Mouse (Mus musculus): ENCODE results near the gene Herpud2. TPM values are rescaled to one million over a fixed set of nuclear protein-coding genes. Genes with fewer than 3 reads are reported as not detected.
"Not testable (repeated sequence)": the region's sequence is repeated elsewhere in the genome, so short reads cannot be mapped to it uniquely, and the experiment has no call there.

Herpud2 gene
- polyA plus RNA-seq, 1 experiment from 2014 or later, result 30.4 TPM

DNA sequence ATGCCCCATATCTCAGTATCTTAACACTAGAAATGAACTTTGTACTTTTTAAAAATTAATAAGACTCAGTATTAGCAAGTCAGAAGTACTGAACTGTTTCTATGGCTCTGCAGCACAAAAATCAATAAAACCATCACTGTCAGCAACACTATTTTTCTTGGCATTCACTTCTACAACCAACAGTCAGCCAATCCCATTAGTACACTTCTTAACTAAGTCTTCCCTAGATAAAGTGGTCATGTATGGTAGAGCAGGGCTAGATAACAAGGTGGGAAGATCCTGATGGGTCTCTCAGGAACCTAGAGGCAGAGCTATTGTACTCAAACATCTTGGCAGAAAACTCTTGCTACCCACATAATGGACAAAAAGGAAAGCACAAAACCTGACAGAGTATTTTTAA is 7.7 kb downstream of the Herpud2 start:
- Histone ChIP-seq H3K9me3 (no peaks in the 10 kb centered on the region), H3K4me3 (no peak overlapping the region), H3K4me2 (no peak overlapping the region), H3K36me3 (0 out of 2 replicates have a peak, but pooled peaks cover 6% of the 10 kb centered on the region), H3K27me3 (no peaks in the 10 kb centered on the region), H3K27ac (no peak overlapping the region), H3K4me1 (peaks cover 7% of the 10 kb centered on the region), H3K9ac (no peak overlapping the region)
- ATAC-seq (ENCODE audit: insufficient number of reproducible peaks, insufficient read depth, low FRiP score, low TSS enrichment, low read depth), result no peak

DNA sequence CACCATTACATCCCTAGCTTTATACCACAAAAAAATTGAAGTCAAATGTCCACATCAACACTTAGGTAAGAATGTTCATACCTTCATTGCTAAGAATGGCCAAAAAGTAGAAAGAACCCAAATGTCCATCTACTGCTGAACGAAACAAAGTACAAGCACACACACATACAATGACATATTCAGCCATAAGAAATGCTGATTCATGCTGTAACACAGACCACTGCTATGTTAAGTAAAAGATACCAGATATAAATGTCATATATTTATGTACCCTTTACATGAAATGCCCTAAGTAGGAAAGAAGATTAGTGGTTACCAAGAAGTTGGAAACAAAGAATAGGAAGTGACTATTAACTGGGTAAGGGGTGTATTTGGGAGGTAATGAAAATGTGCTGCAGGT is 8.6 kb downstream of the Herpud2 start:
- H3K4me1 ChIP-seq, result no peaks in the 10 kb centered on the region
- no peaks in the 10 kb centered on the region for H3K27me3 ChIP-seq
- H3K4me3 ChIP-seq, result no peak overlapping the region
- no peaks in the 10 kb centered on the region for H3K9me3 ChIP-seq
- H3K4me2 ChIP-seq, result no peak overlapping the region
- 98% methylated on average over 1 of the region's 1 CpGs for WGBS
- no peak overlapping the region for H3K9ac ChIP-seq
- ATAC-seq (ENCODE audit: insufficient number of reproducible peaks, insufficient read depth, low FRiP score, low TSS enrichment, low read depth), result no peak
- H3K27ac ChIP-seq, result no peak overlapping the region
- H3K36me3 ChIP-seq, result 0 out of 2 replicates have a peak, but pooled peaks cover 6% of the 10 kb centered on the region

DNA sequence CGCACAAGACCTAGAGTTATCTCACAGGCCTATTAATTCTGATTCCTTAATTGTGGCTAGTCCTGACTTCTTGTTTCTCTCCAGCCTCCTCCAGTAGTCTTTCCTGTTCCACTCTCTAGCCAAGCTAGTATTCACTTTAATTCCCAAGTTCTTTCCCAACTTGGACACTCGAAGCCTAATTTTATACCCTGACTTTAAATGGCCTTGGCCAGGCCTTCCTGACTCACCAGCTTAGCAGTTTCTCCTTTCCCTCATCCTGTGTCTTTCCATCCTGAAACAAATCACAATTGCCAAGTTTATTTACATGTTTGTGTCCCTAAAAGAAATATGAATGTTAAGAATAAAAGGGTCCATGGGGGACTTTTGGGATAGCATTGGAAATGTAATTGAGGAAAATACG is 9.6 kb downstream of the Herpud2 start:
- H3K36me3 ChIP-seq, result 0 out of 2 replicates have a peak, but pooled peaks cover 3% of the 10 kb centered on the region
- ATAC-seq (ENCODE audit: insufficient number of reproducible peaks, insufficient read depth, low FRiP score, low TSS enrichment, low read depth), result no peak
- H3K27ac ChIP-seq, result no peak overlapping the region
- no peak overlapping the region for H3K4me2 ChIP-seq
- no peaks in the 10 kb centered on the region for H3K4me1 ChIP-seq
- 91% methylated on average over 3 of the region's 3 CpGs for WGBS
- no peak overlapping the region for H3K4me3 ChIP-seq
- no peaks in the 10 kb centered on the region for H3K27me3 ChIP-seq
- no peaks in the 10 kb centered on the region for H3K9me3 ChIP-seq
- no peak overlapping the region for H3K9ac ChIP-seq

DNA sequence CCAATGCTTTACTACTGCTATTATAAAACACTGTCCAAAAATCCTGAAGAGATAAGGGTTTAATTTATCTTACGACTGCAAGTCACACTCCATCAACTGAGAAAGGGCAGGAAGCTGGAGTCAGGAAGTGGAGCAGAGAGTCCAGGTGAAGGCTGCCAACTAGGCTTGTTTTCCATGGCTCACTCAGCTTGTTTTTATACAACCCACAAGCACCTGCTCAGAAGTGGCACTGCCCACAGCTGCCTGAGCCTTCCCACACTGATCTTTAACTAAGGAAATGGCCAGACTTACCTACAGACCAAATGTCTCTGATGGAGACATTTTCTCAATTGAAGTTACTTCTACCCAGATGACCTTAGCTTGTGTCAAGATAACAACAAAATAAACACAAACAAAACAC is 11.3 kb downstream of the Herpud2 start:
- no peaks in the 10 kb centered on the region for H3K27me3 ChIP-seq
- H3K36me3 ChIP-seq, result 0 out of 2 replicates have a peak, but pooled peaks cover 3% of the 10 kb centered on the region
- no peak overlapping the region for H3K9ac ChIP-seq
- no peaks in the 10 kb centered on the region for H3K9me3 ChIP-seq
- 74% methylated on average over 1 of the region's 1 CpGs for WGBS
- H3K27ac ChIP-seq, result no peak overlapping the region
- H3K4me3 ChIP-seq, result no peak overlapping the region
- ATAC-seq (ENCODE audit: insufficient number of reproducible peaks, insufficient read depth, low FRiP score, low TSS enrichment, low read depth), result no peak
- H3K4me2 ChIP-seq, result no peak overlapping the region
- H3K4me1 ChIP-seq, result no peaks in the 10 kb centered on the region

DNA sequence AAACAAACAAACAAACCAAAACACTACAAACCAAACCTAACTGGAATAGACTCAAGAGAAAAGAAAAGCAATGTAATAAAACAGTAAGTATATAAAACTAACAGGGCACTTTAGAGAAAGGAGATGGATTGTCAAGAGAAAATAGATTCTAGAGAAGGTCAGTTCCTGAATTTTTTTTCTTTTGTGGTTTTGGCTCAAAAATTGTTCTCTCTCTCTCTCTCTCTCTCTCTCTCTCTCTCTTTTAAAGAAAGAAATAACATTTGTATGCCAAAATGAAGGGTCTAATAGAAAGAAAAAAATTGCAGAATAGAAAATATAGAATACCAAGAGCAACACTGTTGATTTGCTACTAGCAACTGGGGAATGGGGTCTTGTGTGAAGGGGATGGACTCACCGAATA is 12.7 kb downstream of the Herpud2 start:
- H3K4me2 ChIP-seq, result no peak overlapping the region
- H3K4me3 ChIP-seq, result no peak overlapping the region
- H3K9me3 ChIP-seq, result no peaks in the 10 kb centered on the region
- no peak overlapping the region for H3K9ac ChIP-seq
- 94% methylated on average over 1 of the region's 1 CpGs for WGBS
- ATAC-seq (ENCODE audit: insufficient number of reproducible peaks, insufficient read depth, low FRiP score, low TSS enrichment, low read depth), result no peak
- no peak overlapping the region for H3K27ac ChIP-seq
- no peaks in the 10 kb centered on the region for H3K4me1 ChIP-seq
- no peaks in the 10 kb centered on the region for H3K27me3 ChIP-seq
- H3K36me3 ChIP-seq, result no peaks in the 10 kb centered on the region

DNA sequence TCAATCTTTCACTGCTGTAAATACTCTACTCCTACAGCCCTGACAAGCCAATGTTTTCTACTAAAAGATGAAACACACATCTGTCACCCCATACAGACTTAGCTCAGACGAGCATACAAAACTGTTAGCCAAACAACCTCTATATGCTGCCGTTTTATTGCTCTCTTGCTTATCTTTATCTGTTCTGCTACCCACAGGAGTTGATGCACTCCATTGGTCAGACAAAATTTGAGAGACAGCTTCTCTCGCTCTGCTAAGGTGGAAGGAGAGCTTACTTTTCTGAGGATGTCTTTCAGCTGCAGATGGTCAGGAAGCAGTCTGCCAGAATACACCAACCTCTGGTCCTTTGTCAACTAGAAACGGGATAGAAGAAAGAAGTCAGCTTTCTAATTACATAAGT is 18.7 kb downstream of the Herpud2 start:
- ATAC-seq (ENCODE audit: insufficient number of reproducible peaks, insufficient read depth, low FRiP score, low TSS enrichment, low read depth), result no peak
- Histone ChIP-seq H3K36me3 (peaks cover 6% of the 10 kb centered on the region; the same call in 1 of the 2 replicates), H3K4me3 (no peak overlapping the region), H3K9ac (no peak overlapping the region), H3K27ac (no peak overlapping the region), H3K9me3 (no peaks in the 10 kb centered on the region), H3K27me3 (no peaks in the 10 kb centered on the region), H3K4me2 (no peak overlapping the region), H3K4me1 (no peaks in the 10 kb centered on the region)
- WGBS, result 79% methylated on average over 4 of the region's 4 CpGs

DNA sequence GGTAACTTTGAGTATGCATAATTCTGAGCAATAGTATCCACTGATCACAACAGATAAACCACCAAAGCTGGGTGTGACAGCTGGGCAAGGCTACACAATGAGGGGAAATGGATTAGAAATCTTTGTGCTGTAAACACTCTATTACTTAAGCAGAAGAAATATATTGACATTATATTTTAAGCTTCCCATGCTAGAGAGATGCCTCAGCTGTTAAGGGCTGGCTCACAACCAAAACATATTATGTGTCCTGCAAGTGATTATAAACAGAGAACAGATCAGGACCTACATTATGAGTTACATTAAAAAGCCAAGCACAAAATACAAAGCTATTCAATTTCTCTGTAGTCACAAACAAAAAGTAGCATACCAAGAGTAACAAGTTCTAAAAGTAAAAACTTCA is 19.4 kb downstream of the Herpud2 start:
- ATAC-seq (ENCODE audit: insufficient number of reproducible peaks, insufficient read depth, low FRiP score, low TSS enrichment, low read depth), result no peak
- Histone ChIP-seq H3K27me3 (no peaks in the 10 kb centered on the region), H3K4me1 (no peaks in the 10 kb centered on the region), H3K9ac (no peak overlapping the region), H3K4me3 (no peak overlapping the region), H3K4me2 (no peak overlapping the region), H3K9me3 (no peaks in the 10 kb centered on the region), H3K27ac (no peak overlapping the region), H3K36me3 (peaks cover 6% of the 10 kb centered on the region; the same call in 1 of the 2 replicates)

DNA sequence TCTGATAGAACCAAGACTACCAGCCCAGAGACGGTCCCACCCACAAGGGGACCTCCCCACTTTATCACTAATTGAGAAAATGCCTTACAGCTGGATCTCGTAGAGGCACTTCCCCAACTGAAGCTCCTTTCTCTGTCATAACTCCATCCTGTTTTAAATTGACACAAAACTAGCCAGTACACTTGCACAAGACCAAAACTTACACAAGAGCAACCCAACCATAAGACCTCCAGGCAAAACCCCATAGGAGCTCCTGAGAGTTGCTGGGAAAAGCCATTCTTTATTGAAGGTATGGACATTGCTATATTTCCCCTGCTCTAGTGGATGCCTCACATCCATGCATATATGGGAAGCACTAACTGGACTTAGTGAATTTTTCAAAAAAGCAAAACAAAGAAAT is 27.6 kb downstream of the Herpud2 start:
- WGBS, result 51% methylated on average over 2 of the region's 2 CpGs
- Histone ChIP-seq H3K9me3 (no peaks in the 10 kb centered on the region), H3K9ac (no peak overlapping the region), H3K4me2 (no peak overlapping the region), H3K4me3 (no peak overlapping the region), H3K27me3 (no peaks in the 10 kb centered on the region), H3K4me1 (no peaks in the 10 kb centered on the region), H3K36me3 (peaks cover 35% of the 10 kb centered on the region), H3K27ac (no peak overlapping the region)
- no peak for ATAC-seq (ENCODE audit: insufficient number of reproducible peaks, insufficient read depth, low FRiP score, low TSS enrichment, low read depth)

DNA sequence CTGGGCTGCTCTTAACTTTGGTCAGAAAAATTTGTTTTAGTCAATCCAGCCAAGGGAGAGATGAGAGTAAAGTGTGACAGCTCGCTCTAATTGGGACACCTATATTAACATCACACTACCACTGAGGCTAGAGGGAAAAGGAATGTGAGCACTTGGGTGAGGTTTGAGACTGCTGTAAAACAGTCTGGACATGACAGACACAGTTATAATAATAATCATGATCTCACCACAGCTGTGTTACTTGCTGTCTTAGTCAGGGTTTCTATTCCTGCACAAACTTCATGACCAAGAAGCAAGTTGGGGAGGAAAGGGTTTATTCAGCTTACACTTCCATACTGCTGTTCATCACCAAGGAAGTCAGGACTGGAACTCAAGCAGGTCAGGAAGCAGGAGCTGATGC is 28.0 kb downstream of the Herpud2 start:
- H3K4me1 ChIP-seq; H3K27me3 ChIP-seq; H3K4me3 ChIP-seq; H3K9me3 ChIP-seq; ATAC-seq (ENCODE audit: insufficient number of reproducible peaks, insufficient read depth, low FRiP score, low TSS enrichment, low read depth); H3K4me2 ChIP-seq; H3K9ac ChIP-seq; H3K27ac ChIP-seq: not testable (repeated sequence)
- peaks cover 36% of the 10 kb centered on the region for H3K36me3 ChIP-seq
- WGBS, result 91% methylated on average over 1 of the region's 1 CpGs

DNA sequence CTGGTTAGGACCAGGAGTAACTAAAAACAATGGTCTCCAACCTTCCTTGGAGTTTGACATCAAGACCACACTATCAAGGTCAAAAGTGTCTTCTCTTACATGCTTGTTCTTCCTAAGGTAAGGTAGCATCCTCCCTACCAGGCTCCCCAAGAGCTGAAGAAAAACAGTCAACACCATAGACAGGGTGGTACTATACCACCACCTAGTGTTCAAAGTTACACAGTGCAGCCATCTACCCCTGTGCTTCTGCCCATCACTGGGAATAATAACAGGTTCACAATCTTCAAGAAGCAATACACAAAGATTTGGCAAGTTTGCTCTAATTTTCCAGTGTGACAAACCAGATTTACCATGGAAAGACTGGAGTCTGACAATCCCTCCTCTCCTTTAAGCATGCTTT is 47.0 kb downstream of the Herpud2 start:
- Histone ChIP-seq H3K4me1 (no peaks in the 10 kb centered on the region), H3K9ac (no peak overlapping the region), H3K36me3 (peaks cover 34% of the 10 kb centered on the region), H3K9me3 (no peaks in the 10 kb centered on the region), H3K4me3 (no peak overlapping the region), H3K4me2 (no peak overlapping the region), H3K27ac (no peak overlapping the region), H3K27me3 (no peaks in the 10 kb centered on the region)
- ATAC-seq (ENCODE audit: insufficient number of reproducible peaks, insufficient read depth, low FRiP score, low TSS enrichment, low read depth), result no peak

DNA sequence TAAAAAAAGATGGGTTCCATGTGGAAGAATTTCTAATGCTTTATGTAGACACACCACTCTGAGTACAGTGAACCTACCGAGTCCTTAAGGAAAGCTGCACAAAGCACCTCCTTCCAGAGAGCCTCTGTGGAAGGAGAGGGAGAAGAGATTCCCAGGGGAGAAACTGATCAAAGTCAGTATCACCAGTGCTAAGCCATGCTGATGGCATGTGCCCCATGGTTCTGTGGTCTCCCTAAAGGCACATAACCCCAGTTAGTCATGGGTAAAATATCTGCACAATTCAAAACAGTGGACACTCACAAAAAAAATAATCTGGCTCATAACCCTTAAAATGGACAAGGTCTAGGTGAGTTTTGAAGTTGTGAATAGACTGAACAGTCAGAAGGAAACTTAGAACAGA is 48.7 kb downstream of the Herpud2 start:
- WGBS, result 83% methylated on average over 1 of the region's 1 CpGs
- no peak for ATAC-seq (ENCODE audit: insufficient number of reproducible peaks, insufficient read depth, low FRiP score, low TSS enrichment, low read depth)
- H3K36me3 ChIP-seq, result peaks cover 26% of the 10 kb centered on the region
- H3K9ac ChIP-seq, result no peak overlapping the region
- no peak overlapping the region for H3K4me2 ChIP-seq
- no peaks in the 10 kb centered on the region for H3K4me1 ChIP-seq
- H3K9me3 ChIP-seq, result no peaks in the 10 kb centered on the region
- no peaks in the 10 kb centered on the region for H3K27me3 ChIP-seq
- H3K4me3 ChIP-seq, result no peak overlapping the region
- no peak overlapping the region for H3K27ac ChIP-seq

DNA sequence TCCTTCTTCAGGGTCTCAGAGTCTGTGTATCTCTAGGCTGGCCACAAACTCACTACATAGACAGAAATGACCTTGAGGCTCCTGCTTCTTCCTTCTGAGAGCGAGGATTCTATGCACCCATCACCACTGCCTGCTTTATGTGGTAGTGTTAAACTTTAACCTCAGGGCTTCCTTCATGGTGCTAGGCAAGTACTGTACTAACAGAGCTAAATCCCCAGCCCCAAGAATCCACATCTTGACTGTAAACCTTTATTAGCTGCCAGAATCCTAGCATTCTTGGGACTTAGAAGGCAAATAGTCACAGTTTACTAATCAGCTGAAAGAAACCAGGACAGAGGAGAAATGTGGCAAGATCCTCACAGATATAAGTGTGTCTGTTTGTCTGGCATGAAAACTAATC is 60.8 kb downstream of the Herpud2 start:
- WGBS, result 61% methylated on average over 1 of the region's 1 CpGs
- H3K36me3 ChIP-seq, result no peaks in the 10 kb centered on the region
- H3K4me1 ChIP-seq, result no peaks in the 10 kb centered on the region
- no peak for ATAC-seq (ENCODE audit: insufficient number of reproducible peaks, insufficient read depth, low FRiP score, low TSS enrichment, low read depth)
- H3K27ac ChIP-seq, result no peak overlapping the region
- no peak overlapping the region for H3K4me2 ChIP-seq
- no peak overlapping the region for H3K9ac ChIP-seq
- no peaks in the 10 kb centered on the region for H3K27me3 ChIP-seq
- no peaks in the 10 kb centered on the region for H3K9me3 ChIP-seq
- no peak overlapping the region for H3K4me3 ChIP-seq

DNA sequence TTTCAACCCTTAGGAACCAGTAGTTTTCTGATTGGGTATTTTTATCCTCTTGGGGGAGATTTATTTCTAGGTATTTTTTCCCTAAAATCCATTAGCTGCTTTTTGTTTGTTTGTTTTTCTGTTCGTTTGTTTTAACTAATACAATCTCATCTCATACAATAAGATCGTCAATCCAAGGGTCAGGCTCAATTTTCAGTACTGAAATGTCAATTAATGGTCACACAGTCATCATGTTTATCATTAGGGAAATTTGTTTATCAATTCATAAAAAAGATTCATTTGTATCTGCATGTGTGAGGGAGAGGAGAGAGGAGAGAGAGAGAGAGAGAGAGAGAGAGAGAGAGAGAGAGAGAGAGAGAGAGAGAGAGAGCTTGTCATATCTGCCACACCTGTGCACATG is 62.5 kb downstream of the Herpud2 start, which contains the start of gene Gm10181:
Gm10181 (plus strand) TSS at position 301 of the 400 bp plus-strand sequence.
- H3K27ac ChIP-seq, result no peak within 1 kb of the TSS
- H3K9me3 ChIP-seq, result no peaks in the 10 kb centered on the region
- H3K4me1 ChIP-seq, result no peaks in the 10 kb centered on the region
- H3K9ac ChIP-seq, result no peak within 1 kb of the TSS
- no peak for ATAC-seq (ENCODE audit: insufficient number of reproducible peaks, insufficient read depth, low FRiP score, low TSS enrichment, low read depth)
- H3K4me2 ChIP-seq, result no peak within 1 kb of the TSS
- H3K27me3 ChIP-seq, result no peaks in the 10 kb centered on the region
- 75% methylated on average over 2 of the region's 2 CpGs for WGBS
- no peaks in the 10 kb centered on the region for H3K36me3 ChIP-seq
- no peak within 1 kb of the TSS for H3K4me3 ChIP-seq
